Mouse (Mus musculus) heart, adult 2 months (tissue): Measurements from ENCODE around the gene Ugt1a6a. TPM values are rescaled to one million over a fixed set of nuclear protein-coding genes. Genes with fewer than 3 reads are reported as not detected.

Source experiments
- DNase-seq, 2 experiments: peaks; one replicate each; pipeline ENCODE4 v3.0.0; 2021
- H3K27ac ChIP-seq: fragments of 200-600 bp; 2 replicates; pipeline ENCODE4 v1.8.1; 2022
- H3K27me3 ChIP-seq: fragments of 200-500 bp; 2 replicates; pipeline ENCODE4 v1.6.1; 2012; ENCODE audit warnings: mild to moderate bottlenecking, low read length, inconsistent platforms, mixed read lengths; ENCODE audit not compliant: control insufficient read depth, insufficient read depth
- H3K36me3 ChIP-seq: fragments of 200-500 bp; 2 replicates; pipeline ENCODE4 v1.6.1; 2012; ENCODE audit warnings: low read length, inconsistent platforms; ENCODE audit not compliant: control insufficient read depth, insufficient read depth
- H3K4me1 ChIP-seq: fragments of 200-500 bp; 2 replicates; pipeline ENCODE4 v1.6.1; 2011; ENCODE audit warnings: low read length; ENCODE audit not compliant: control insufficient read depth, insufficient read depth
- H3K4me3 ChIP-seq: fragments of 200-600 bp; 2 replicates; pipeline ENCODE4 v1.8.1; 2022
- H3K79me2 ChIP-seq: fragments of 200-500 bp; replicated peaks from 2 replicates; pipeline ENCODE4 v1.6.1; 2012; ENCODE audit warnings: mild to moderate bottlenecking, inconsistent platforms, low read length, moderate library complexity, mixed read lengths; ENCODE audit not compliant: control insufficient read depth, insufficient read depth
- H3K9ac ChIP-seq: fragments of 200-500 bp; 2 replicates; pipeline ENCODE4 v1.6.1; 2012; ENCODE audit warnings: low read depth, mild to moderate bottlenecking, control low read depth, inconsistent platforms, low read length, mixed read lengths
- CTCF ChIP-seq: fragments of 200-600 bp; IDR thresholded peaks from 2 replicates; pipeline ENCODE4 v1.8.1; 2022; ENCODE audit warnings: antibody characterized with exemption, mild to moderate bottlenecking, moderate library complexity
- EP300 ChIP-seq: fragments of 200-500 bp; IDR thresholded peaks from 2 replicates; pipeline ENCODE4 v1.6.1; 2011; ENCODE audit warnings: low read depth, low read length, control low read depth; ENCODE audit not compliant: insufficient read depth
- POLR2A ChIP-seq: fragments of 200-500 bp; IDR thresholded peaks from 2 replicates; pipeline ENCODE4 v1.6.1; 2011; ENCODE audit warnings: mild to moderate bottlenecking, low read depth, low read length, control low read depth; ENCODE audit not compliant: insufficient read depth
- WGBS: fragments of 180-500 bp; shearing (Covaris S2); methylation state at CpG from one replicate; pipeline ENCODE4 v1.1.7; 2018; 5-methylcytosine and 5-hydroxymethylcytosine counted together
- intact Hi-C: fragments of 180-260 bp; cut with DNase I; formaldehyde crosslinking; loops from one replicate; pipeline ENCODE4 v1.15.1; 2025
- polyA plus RNA-seq: library from polyadenylated mRNA; depleted of rRNA; stranded (reverse); fragments of >200 nt; gene quantifications from 2 replicates; pipeline ENCODE4 v1.2.3, GENCODE M21; 2012
- total RNA-seq, 2 experiments: library from RNA; stranded (reverse); gene quantifications; 2 replicates each; pipeline ENCODE4 v1.2.3; 2021

Gene Ugt1a6a
- total and polyA plus RNA-seq, 3 experiments: 2.1 to 3.7 (median 2.4) TPM

DNA sequence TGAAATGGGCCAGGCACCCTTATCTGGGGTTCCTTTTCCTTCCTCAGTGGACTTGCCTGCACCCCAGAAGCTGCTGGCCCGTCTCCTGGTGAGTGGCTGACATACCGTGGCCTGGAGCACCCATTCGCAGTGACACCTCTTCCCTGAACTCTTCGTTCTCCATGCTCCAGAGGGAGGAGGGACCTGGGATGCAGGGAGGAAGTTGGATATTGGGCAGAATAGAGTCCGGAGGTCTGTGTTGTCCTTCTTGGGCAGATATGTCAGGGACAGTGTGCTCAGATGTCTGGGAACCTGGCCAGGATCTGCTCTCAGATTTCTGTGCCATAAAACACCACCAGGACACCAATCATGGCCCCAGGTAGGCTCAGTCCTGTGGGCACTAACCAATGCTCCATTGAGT is 105.5 kb downstream of the Ugt1a6a start:
- Histone ChIP-seq H3K4me1 (no peaks in the 10 kb centered on the region), H3K4me3 (no peak overlapping the region), H3K27ac (no peak overlapping the region), H3K27me3 (no peaks in the 10 kb centered on the region), H3K9ac (no peak overlapping the region), H3K36me3 (no peaks in the 10 kb centered on the region), H3K79me2 (no peaks in the 10 kb centered on the region)
- 61% methylated on average over 5 of the region's 5 CpGs for WGBS
- intact Hi-C loops: no loop called here
- DNase-seq: no peak
- TF ChIP-seq CTCF (no peak), POLR2A (no peak), EP300 (no peak)

GRCm38 (mm10) chr1:88240579-88240978 is 106.0 kb downstream of the Ugt1a6a start:
- intact Hi-C loops: no loop called here
- H3K9ac ChIP-seq: no peak overlapping the region
- TF ChIP-seq EP300 (no peak), CTCF (no peak), POLR2A (no peak)
- WGBS: 56% methylated on average over 4 of the region's 4 CpGs
- DNase-seq: no peak
- no peak overlapping the region for H3K4me3 ChIP-seq
- H3K36me3 ChIP-seq: no peaks in the 10 kb centered on the region
- H3K4me1 ChIP-seq: no peaks in the 10 kb centered on the region
- H3K27me3 ChIP-seq: no peaks in the 10 kb centered on the region
- H3K79me2 ChIP-seq: no peaks in the 10 kb centered on the region
- no peak overlapping the region for H3K27ac ChIP-seq

GRCm38 (mm10) chr1:88243861-88244260 is 109.3 kb downstream of the Ugt1a6a start:
- 60% methylated on average over 5 of the region's 5 CpGs for WGBS
- DNase-seq: no peak

GRCm38 (mm10) chr1:88245881-88246280 is 111.3 kb downstream of the Ugt1a6a start:
- no peak overlapping the region for H3K4me3 ChIP-seq
- no peak overlapping the region for H3K27ac ChIP-seq
- H3K9ac ChIP-seq: no peak overlapping the region
- no peaks in the 10 kb centered on the region for H3K27me3 ChIP-seq
- no peaks in the 10 kb centered on the region for H3K79me2 ChIP-seq
- DNase-seq: no peak
- H3K4me1 ChIP-seq: no peaks in the 10 kb centered on the region
- intact Hi-C loops: no loop called here
- TF ChIP-seq CTCF (no peak), EP300 (no peak), POLR2A (no peak)
- H3K36me3 ChIP-seq: no peaks in the 10 kb centered on the region
- WGBS: 71% methylated on average over 6 of the region's 6 CpGs

More at GRCm38 (mm10) chr1:88243861-88244260, 109.3 kb downstream of the Ugt1a6a start:
- Histone ChIP-seq H3K79me2 (no peaks in the 10 kb centered on the region), H3K27me3 (no peaks in the 10 kb centered on the region), H3K27ac (no peak overlapping the region), H3K4me1 (no peaks in the 10 kb centered on the region), H3K9ac (no peak overlapping the region), H3K4me3 (no peak overlapping the region), H3K36me3 (no peaks in the 10 kb centered on the region)
- TF ChIP-seq POLR2A: no peak
- TF ChIP-seq EP300: no peak
- no peak for TF ChIP-seq CTCF
- intact Hi-C loops: no loop called here

DNA sequence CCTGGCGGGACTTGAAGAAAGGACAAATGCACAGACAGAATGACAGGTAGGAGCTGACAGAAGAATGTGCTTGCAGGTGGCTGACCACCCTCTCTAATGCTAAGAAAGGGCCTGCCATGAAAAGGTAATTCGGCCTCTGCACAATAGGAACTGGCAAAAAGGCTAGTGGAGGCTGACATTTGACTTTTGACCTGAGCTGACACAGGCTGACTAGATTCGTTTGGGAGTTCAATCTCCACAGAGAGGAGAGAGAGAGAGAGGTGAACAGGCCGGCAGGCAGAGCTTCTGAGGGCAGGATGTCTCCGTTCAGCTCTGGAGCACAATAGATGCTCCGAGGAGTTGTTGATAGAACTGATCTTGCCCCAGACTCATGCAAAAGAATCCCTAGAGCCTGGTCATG is 111.8 kb downstream of the Ugt1a6a start:
- Histone ChIP-seq H3K4me3 (no peak overlapping the region), H3K36me3 (no peaks in the 10 kb centered on the region), H3K27me3 (no peaks in the 10 kb centered on the region), H3K9ac (no peak overlapping the region), H3K4me1 (no peaks in the 10 kb centered on the region), H3K79me2 (no peaks in the 10 kb centered on the region), H3K27ac (no peak overlapping the region)
- intact Hi-C loops: no loop called here
- WGBS: 48% methylated on average over 6 of the region's 6 CpGs
- TF ChIP-seq POLR2A: no peak
- no peak for TF ChIP-seq CTCF
- TF ChIP-seq EP300: no peak
- no peak for DNase-seq

- DNase-seq: no peak
- no peaks in the 10 kb centered on the region for H3K4me1 ChIP-seq
- intact Hi-C loops: no loop called here
- 39% methylated on average over 2 of the region's 2 CpGs for WGBS
- no peaks in the 10 kb centered on the region for H3K36me3 ChIP-seq
- H3K9ac ChIP-seq: no peak overlapping the region
- no peak overlapping the region for H3K4me3 ChIP-seq
- TF ChIP-seq CTCF (no peak), POLR2A (no peak), EP300 (no peak)
- no peaks in the 10 kb centered on the region for H3K79me2 ChIP-seq
- no peaks in the 10 kb centered on the region for H3K27me3 ChIP-seq
- no peak overlapping the region for H3K27ac ChIP-seq
Observed at GRCm38 (mm10) chr1:88247660-88248059, 113.1 kb downstream of the Ugt1a6a start.
